Mouse (Mus musculus) lung, postnatal 25 days (tissue): Measurements from ENCODE around the gene Ube2f.
A peak's percentile ranks its signal among the peaks of the same experiment; 100 is the strongest.

ENCODE experiments used
- DNase-seq: peaks from one replicate; pipeline ENCODE4 v3.0.0; 2022; ENCODE audit warnings: low spot score

The Ube2f gene

DNA sequence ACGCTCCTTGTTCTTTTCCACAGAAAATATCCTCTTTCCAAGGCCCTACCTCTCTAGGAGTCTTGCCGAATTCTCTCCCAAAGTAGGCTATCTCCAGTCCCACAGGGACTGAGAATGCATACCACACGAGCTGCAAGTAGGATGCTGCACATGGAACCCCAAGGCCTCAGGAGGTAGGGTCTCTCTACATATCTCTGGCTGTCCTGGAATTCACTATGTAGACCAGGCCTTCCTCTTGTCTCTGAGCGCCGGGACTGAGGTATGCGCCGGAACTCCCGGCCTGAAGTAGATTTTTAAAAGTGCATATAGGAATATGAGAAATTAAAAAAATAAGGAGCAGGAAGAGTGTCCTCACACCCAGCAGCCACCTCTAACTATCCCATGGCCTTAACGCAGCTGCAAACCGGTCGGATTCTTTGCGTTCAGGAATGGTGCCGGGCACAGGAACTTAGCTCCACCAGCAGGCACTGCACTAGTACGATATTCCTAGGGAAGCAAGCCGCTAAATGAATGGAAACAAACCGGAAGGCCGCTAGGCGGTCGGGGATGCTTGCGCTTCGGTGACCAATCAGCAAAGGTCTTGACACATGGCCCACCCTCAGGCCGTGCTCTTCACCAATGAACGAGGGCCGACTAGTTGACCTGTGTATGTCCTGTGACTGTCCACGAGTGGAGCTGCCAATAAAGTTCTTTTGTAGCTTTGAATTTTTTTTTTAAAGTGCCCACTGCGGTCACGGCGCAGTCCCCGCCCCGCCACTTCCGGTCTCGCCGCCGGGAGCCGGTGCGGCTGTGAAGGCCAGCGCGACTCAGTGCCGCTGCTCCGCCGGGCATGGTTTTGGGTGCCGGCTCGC lies at the start of gene Ube2f:
Gene Ube2f, plus strand, starts transcription at position 741 of the 851 bp plus-strand sequence.
- DNase-seq = peak; percentile 97

DNA sequence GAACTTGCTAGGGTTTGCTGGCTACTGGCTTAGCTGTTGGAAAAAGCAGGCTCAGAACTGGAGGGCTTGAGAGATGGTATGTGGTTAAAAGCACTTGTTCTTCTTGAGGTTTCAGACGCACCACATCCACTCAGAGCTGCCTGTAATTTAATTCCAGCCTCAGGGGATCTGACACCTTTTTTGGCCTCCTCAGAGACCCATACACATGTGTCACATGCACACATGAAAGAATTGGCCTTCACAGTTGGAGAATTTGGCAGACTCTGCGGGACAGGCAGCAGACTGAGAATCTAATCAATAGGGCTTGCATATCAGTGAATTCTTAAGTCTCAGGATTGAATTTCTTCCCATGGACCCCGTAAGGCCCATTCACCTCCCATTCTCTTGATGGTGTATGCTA lies 49.0 kb upstream of the Ube2f start:
- DNase-seq = no peak

DNA sequence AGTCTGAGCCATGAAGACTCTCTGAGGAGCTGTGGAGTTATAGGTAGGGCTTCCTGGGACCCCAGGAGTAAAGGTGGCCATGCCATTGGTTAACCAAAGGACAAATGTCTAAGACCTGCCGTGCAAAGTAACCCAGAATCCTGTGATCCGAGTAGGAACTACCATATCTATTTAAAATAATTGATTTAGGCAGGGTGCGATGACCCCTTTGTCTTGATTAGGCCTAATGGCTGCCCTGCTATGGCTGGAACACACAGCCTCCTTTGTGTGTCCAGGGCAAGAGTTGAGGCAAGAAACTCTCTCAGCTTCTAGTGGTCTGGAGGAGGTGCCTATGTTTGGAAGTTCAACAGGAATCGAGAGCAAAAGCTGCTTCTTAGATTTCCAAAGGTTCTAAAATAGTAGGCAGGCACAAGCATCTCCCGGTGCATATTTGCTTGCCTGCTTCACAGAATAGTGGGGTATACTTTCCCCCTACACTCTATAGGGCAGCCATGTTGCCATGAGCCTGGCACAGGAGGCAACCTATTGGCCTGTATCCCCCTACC lies 45.8 kb upstream of the Ube2f start:
- DNase-seq = no peak

DNA sequence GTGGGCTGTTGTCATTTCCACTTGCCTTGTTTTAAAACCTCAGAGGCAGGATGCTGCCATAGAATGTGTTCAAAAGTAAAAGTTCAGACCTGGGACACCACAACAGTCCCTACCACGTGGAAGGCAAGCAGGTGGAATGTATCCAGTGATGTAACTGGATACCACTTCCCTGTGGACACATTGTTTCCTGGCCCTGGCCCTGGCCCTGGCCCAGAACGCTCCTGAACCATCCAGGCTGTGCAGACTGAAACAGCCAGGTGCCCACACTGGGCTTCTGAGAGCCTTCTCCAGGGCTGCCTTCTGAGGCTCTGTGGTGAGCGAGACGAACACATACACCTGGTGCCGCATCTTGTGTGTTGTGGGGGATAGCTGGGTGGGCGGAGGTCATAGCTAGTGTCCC lies 44.5 kb upstream of the Ube2f start:
- DNase-seq = no peak

DNA sequence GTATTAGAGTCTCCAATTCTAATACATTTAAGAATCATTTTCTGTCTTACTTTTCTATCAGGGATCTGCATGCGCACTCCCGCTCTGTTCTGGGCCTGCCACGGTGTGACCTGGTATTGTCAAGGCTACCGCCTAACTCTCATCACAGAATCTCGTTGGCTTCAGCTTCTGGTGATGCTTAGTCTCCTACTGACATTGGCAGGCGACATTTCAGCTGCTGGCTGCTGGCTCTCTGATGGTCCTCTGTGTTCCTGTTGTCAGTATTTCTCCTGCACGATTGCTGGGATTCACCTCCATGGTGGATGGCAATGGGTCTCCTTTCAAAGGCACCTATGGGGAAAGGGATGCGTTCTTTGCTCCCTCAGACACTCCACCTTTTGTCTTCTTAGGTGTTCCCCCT lies 43.8 kb upstream of the Ube2f start:
- DNase-seq = no peak

DNA sequence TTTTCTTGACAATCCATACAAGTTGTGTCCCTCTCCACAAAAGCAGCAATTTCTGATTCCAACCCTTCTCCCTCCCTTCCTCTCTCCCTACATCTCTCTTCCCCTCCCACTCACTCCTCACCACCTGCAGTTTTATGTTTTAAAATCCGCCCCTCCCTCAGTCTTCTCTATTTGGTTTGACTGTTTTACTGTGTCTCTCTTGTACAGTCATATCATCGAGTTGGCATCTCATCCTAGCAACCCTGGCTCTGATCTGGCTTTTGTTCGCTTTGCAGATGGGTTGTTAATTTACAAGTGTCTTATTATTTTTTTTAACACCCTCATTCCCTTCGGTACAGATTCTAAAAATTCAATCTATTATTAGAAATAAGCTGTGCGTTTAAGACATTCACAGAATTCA lies 43.2 kb upstream of the Ube2f start:
- no peak for DNase-seq

DNA sequence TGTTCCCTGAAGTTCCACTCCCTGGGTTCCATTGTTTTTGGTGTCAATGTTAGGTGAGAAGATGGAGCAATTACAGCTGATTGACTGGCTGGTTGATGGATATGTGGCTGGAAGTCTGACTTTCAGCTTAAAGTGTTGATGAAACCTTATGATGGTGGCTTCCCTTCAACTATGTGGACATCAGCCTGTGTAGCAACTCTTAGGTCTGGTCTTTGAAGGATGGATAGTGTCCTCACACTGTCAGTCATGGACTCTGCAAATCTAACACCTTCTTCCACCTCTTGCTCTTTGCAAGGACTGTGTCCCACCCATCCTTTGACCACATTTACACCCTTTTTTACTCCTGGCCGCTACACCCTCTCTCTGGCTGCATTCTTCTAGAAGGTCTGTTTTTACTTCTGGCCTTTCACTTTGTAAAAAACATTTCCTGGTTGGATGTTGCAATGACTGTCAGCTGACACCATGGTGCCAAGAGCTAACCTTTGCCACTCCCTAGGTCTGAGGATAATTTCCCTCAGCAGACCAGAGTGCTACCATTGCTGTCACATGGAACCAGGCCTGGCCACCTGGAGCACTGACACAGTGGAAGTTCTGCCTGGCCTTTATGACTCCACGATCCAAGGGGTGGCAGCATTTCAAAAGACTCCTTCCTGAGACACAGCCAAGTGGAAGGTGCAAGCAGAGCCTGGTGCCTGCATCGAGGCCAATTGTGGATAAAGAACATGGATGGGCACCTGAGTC lies 42.6 kb upstream of the Ube2f start:
- DNase-seq = peak; percentile 56

DNA sequence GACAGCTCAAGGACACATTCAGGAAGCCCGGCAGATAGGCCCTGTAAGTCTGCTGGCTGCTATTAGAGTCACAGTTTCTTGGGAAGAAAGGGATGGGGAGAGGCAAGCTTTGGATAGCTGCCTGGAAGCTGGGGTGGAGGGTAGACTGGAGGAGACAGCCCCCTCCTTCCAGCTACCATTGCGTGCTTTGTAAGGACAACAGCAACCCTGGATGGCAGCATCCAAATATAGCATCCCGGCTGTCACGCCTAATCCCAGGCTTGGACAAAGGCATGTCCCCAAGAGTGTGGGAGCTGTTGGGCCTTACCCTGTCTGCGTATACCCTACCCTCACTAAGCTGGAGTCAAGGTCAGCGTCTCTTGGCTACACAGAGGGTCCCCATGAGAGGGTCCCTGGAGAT lies 40.8 kb upstream of the Ube2f start:
- no peak for DNase-seq

DNA sequence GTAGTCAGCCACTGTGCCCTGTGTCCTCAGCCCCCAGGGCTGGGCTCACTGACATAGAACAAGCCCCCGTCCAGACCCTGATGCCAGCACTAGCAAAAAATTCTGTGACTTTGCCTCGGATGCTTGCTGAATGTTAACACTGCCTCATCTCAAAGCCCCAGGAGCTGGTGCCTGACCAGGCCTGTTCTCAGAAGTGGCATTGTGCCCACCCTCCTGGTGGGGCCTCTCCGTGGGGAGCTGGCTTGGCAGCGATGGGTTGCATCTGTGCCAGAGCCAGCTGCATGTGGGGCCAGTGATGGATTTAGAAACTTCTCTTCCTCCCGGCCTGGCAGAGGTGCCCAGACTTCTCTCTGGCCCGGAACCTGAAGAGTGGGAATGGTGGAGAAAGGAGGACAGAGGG lies 40.3 kb upstream of the Ube2f start:
- DNase-seq = no peak

DNA sequence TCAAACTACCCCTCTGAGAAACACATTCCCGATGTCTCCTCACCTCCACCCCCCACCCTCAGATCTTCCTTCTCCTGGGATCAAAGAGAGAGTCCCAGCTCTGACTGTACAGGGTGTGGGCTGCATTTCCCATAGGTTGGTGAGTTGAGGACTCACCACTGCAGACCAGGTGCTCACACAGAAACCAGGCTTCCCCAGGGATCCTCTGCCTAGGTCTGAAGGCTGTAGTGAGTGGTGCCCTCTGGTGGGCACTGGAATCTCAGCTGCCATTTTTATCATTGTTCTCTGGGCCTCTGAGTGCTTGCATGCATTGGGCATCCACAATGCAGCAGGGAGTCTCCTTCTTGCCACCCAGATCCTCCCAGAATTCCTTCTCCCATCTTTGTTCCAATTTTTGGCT lies 39.0 kb upstream of the Ube2f start:
- peak; percentile 64 for DNase-seq

DNA sequence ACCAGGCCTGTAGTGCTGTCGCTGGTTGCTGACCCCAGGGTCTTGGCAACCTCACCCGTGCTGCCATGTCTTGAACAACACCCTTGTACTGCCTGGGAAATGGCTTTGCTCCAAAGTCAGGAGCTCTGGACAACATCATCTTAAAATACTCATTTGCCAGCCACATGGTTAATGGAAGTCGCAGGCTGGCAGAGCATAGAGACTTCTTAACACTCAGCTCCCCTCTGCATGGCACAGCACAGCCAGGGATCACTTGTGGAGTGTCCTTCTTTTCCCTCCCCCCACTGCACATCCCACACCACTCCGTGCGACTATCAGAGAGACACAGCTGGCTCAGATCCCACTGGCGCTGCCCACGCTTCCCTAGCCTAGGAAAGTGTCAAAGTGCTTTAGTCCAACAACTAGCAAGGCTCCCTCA lies 38.5 kb upstream of the Ube2f start:
- no peak for DNase-seq

DNA sequence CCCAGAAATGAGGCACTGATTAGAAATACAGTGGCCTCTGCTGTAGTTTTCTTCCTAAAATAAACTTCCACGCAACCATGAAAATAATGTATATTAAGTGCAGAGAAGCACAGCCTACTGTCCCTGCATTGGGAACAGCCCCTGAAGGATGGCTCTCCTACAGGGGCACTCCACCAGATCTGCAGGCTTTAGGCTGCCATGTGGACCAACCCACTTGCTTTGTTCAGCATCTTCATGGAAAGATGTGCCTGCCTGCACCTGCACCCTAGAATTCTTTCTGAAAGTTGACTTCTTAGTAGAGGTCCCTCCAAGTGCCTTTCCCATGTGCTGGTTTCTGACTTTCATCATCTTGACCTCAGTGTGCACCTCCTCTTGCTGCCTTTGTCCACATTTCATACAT lies 34.8 kb upstream of the Ube2f start:
- DNase-seq = no peak

DNA sequence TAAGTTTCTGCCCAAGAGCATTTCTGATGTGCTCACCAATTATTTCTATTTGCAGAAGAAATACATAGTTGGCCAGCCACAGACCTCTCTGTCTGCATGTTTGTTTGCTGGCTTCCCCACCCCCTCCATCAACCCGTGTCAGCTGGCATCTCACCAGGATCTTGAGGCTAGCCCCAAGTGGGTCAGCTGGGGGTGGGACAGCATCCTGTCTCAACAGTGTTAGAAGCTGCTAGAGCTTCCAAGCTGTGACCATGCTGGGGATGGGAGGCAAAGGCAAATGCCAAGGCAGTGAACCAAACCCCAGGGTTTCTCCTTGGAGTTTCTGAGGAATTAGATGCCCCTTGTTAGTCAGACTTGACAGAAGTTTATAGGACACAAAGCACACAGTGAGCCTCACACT lies 34.1 kb upstream of the Ube2f start:
- no peak for DNase-seq

DNA sequence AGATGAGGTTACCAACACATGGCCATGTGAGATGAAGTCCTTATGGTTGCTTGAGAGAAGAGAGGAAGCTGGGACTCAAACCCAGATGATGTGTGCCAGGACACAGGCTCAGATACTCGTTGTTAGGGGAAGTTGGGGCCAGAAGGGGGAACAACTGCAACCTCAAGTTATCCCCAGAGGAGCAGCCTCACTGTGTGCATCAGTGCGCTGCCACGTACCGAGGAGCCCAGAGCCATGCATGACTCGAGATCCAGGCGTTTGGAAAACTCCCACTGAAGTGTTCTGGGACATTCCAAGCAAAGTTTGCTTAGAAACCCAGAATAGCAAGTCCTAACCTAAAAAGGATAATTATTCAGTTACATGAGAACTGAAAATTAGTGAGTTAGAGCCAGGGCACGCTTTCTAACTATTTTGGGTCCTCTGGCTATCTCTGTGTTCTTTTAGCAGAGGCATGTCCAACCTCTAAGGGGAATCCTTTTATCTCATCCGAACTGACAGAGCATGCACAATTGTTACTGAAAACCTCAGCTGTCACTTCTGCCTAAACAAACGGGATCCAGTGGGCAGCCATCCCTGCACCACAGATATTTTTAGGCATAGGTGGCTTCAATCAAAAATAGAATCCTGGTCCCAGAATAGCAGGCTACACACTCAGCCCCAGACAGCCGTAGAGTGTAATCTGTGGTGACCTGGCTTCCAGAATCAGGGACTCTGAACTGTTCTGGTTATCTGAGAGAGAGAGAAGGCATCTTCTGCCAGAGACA lies 33.4 kb upstream of the Ube2f start:
- no peak for DNase-seq

DNA sequence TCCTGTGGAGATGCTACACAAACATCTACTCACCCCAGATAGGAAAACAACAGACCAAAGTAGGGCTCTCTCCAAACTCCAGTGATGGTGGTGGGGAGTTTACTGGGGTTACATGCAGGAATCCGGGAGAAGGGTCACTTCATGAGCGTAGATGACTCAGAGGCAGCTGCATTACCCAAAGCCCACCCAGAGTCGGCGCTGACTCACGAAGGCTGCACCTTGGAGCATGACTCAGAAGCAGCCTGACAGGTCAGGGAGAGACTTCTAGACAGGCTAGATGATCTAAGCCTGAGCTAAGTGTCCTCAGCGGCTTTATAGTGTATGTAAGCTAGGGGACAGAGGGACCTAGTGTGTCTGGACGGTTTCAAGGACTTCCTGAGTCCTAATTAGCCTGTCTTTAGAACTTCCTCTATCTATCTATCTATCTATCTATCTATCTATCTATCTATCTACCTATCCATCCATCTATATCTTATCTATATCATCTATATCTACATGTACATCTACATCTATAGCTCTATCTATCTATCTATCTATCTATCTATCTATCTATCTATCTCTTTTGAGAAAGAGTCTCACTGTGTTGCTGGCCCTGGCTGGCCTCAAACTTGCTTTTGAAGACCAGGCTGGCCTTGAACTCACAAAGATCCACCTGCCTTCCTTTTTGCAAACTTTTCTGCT lies 30.3 kb upstream of the Ube2f start:
- no peak for DNase-seq

DNA sequence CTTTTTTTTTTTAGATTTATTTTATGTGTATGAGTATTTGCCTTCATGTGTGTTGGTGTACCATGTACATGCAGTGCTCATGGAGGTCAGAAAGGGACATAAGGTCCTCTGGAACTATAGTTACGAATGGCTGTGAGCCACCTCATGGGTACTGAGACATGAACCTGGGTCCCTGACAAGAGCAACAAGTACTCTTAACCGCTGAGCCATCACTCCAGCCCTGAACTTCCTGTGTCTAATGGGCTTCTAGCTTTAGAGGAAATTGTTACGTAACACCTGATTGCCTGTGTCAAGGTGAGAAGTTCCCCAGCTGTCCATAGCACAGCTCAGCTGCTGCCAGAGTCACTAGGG lies 29.8 kb upstream of the Ube2f start:
- no peak for DNase-seq

DNA sequence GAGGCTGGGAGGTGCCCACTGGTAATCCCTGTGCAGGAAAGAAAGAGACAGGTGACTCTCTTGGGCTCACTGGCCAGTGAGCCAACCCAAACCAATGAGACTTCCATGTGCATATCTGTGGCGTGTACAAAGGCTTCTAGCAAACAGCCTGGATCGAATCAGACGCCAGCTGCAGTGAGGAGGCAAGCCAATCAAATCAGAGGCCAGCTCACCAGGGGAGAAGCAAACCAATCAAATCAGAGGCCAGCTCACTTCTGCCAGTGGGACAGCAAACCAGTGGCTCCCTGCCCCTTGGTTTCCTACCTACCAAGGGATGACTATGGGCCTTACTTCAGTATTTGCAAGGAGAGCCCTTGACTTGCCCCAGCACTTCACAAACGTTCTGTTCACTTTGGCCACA lies 23.5 kb upstream of the Ube2f start:
- DNase-seq = no peak

DNA sequence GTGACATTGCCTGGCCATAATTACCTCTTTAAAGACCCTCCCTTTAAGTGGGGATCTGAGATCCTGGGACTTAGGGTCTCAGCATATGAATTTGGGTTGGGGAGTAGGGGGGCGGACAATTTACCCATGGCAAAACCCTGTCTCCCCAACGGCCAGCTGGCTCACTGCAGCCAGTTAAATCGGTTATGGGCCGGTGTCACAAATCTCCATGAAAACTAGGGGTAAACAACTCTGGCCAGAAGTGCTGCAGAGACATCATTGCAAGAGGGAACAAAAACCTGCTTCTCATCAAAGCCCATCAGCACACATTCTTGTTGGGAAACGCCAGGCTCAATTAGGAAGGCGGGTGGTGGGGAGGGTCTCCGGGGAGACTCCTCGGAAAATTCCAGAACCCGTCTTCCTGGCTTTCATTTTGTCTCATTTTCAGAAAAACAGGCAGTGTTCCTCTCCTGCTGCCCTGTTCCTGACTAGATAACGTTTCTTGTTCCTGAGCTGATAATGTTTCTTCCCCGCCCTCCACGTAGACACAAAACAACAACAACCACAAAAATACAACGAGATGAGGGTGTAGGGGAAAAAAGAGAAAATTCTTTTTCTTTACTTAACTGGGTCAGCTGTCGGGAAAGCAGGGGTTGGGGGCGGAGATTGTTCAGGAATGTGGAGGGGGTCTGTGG lies 22.6 kb upstream of the Ube2f start:
- DNase-seq = no peak

DNA sequence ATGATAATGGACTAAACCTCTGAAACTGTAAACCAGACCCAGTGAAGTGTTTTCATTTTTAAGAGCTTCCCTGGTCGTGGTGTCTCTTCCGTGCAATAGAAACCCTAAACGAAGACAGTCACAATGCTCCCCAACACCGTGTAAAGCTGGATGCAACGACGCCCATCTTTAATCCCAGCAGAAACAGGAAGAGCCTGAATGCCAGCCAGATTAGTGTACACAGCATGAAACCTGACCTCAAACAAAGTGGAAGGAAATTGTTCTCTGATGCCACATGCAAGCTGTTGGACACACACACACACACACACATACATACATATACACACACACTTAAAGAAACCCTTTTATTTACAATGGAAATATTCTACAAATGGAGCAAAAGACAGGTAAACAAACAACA lies 19.0 kb upstream of the Ube2f start:
- DNase-seq = no peak

DNA sequence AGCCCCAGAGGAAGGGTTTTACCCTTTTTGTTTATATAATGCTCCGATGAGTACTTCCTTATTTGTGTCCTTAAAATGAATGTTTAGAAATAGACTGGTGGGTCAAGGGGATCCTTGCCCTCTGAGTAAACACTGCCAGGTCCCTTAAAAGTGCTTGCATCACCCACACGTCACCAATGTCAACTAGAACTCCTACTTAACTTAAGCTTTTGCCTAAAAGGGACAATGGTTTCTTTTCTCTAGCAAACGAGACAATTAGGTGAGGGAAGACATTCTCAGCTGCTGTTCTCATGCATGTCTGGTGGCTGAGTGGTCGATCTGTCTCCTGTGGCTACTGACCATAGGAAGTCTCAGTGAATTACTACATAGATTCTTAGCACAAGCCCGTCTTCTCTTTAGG lies 18.2 kb upstream of the Ube2f start:
- DNase-seq = peak; percentile 64

DNA sequence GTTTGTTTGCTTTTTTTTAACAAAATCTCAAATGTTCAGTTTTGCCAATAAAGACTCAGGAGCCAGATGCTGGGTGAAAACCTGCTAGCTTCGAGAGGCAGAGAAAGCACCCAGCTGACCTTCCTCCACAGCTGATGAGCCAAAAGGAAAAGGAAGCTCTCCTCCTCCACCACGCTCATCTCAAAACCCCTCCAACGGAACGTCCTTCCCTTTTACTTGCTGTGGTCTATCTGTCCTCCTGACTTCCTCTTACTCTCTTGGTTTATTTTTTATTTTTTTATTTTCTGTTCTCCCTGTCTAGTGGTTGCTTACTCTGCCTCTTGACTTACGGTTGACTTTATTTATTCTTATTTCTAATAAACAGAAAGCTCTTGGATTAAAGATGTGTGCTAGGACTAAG lies 14.7 kb upstream of the Ube2f start:
- no peak for DNase-seq

DNA sequence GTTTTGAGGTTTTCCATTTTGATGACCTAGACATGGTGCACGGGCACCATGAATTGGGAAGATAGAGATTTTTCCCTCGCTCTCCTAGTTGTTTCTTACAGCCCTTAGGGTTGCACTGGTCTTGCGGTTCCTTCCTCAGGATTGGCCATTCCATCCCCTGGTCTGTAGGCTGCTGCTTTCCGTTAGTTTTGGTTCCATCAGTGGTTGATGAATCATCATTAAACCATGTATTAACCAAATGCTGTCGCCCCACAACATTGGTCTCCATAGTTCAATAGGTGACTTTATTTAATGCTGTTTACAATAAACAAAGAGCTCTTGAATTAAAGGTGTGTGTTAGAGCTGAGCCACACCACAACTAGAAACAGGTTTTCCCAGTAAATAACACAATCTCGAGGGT lies 12.4 kb upstream of the Ube2f start:
- no peak for DNase-seq
